Mouse (Mus musculus) heart, embryonic 16.5 days (tissue): ENCODE results near the gene Shisa6. TPM values are rescaled to one million over a fixed set of nuclear protein-coding genes. Genes with fewer than 3 reads are reported as not detected.
"Not testable (repeated sequence)": the region's sequence is repeated elsewhere in the genome, so short reads cannot be mapped to it uniquely, and the experiment has no call there.

ENCODE experiments used
- ATAC-seq: fragments of 200-750 bp; cut with Nextera tagmentation; replicated peaks from 2 replicates; pipeline ENCODE4 v1.8.0; 2017; ENCODE audit warnings: moderate number of reproducible peaks; ENCODE audit not compliant: insufficient read depth, low FRiP score; ENCODE audit errors: extremely low read depth
- H3K27ac ChIP-seq: fragments of 300-500 bp; sonication (generic); 2 replicates; pipeline ENCODE4 v1.5.1; 2014; ENCODE audit warnings: mild to moderate bottlenecking, low read length, control low read depth, moderate library complexity
- H3K27me3 ChIP-seq: fragments of 300-500 bp; sonication (generic); 2 replicates; pipeline ENCODE4 v1.6.1; 2014; ENCODE audit warnings: low read length, mixed read lengths; ENCODE audit not compliant: control insufficient read depth, insufficient read depth
- H3K36me3 ChIP-seq: fragments of 300-500 bp; sonication (generic); 2 replicates; pipeline ENCODE4 v1.6.1; 2014; ENCODE audit not compliant: control insufficient read depth, insufficient read depth
- H3K4me1 ChIP-seq: fragments of 300-500 bp; sonication (generic); 2 replicates; pipeline ENCODE4 v1.6.1; 2014; ENCODE audit warnings: low read length, mixed read lengths; ENCODE audit not compliant: control insufficient read depth, insufficient read depth
- H3K4me2 ChIP-seq: fragments of 300-500 bp; sonication (generic); 2 replicates; pipeline ENCODE4 v1.6.1; 2014; ENCODE audit warnings: low read depth, mild to moderate bottlenecking, control low read depth, low read length
- H3K4me3 ChIP-seq: fragments of 300-500 bp; sonication (generic); 2 replicates; pipeline ENCODE4 v1.5.1; 2014; ENCODE audit warnings: mild to moderate bottlenecking, control low read depth, low read length
- H3K9ac ChIP-seq: fragments of 300-500 bp; sonication (generic); 2 replicates; pipeline ENCODE4 v1.6.1; 2014; ENCODE audit warnings: low read length, control low read depth
- H3K9me3 ChIP-seq: fragments of 300-500 bp; sonication (generic); replicated peaks from 2 replicates; pipeline ENCODE4 v1.6.1; 2016; ENCODE audit warnings: low read length; ENCODE audit not compliant: control insufficient read depth
- WGBS: fragments of 180-500 bp; shearing (Covaris S2); extraction: QIAGEN DNeasy Blood & Tissue Kit; methylation state at CpG from one replicate; pipeline ENCODE4 v1.1.7; 2014; 5-methylcytosine and 5-hydroxymethylcytosine counted together
- polyA plus RNA-seq: library from polyadenylated mRNA; unstranded; fragments of >200 nt; fragmentation: Nextera tagmentation; extraction: Ambion mirVana; gene quantifications from 2 replicates; pipeline ENCODE4 v1.2.1, GENCODE M21; 2015

The Shisa6 gene
- polyA plus RNA-seq, 1 experiment from 2014 or later = 0.35 TPM

DNA sequence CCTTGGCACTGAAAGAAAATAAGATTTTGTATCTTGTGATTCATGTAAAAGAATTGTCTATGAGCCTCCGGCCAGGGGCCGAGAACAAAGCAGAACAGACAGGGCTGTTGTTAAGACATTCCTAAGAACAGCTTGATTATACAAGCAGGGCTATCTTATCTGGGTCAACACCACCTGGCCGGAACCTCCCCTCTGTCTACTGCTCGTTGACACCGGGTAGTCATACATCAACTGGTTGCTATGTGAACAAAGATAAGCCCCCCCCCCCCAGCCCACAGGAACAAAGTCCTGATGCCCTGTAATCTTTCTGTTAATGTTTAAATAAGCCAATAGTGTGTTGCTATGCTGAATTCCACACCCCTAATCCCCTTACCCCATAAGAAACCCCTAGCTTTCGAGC, 117.0 kb downstream of the Shisa6 start:
- not testable (repeated sequence) for H3K27ac ChIP-seq, ATAC-seq, H3K9ac ChIP-seq, H3K27me3 ChIP-seq, H3K4me3 ChIP-seq, H3K36me3 ChIP-seq, H3K9me3 ChIP-seq, H3K4me2 ChIP-seq, H3K4me1 ChIP-seq
- 43% methylated on average over 6 of the region's 6 CpGs for WGBS

DNA sequence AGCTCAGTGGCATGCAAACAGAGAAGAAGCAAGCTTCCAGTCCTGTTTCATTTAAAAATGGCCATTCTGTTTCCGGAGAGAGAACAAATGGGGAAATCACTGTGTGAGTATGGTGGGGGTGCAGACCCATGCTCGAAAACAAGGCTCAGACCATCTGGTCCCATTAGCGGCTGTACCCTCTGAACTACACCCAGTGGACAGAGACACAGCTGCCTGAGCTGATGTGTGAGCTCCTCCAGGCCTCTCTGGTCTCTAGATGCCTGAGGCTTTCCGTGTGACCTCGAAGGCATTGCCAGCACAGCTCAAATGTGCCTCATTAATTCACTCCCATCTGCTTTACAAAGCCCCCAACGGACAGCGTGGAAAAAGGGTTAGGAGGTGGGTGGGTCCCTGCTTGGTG, 125.7 kb downstream of the Shisa6 start:
- no peak for ATAC-seq
- no peaks in the 10 kb centered on the region for H3K36me3 ChIP-seq
- H3K27me3 ChIP-seq = no peaks in the 10 kb centered on the region
- H3K4me2 ChIP-seq = no peak overlapping the region
- 72% methylated on average over 7 of the region's 7 CpGs for WGBS
- H3K4me3 ChIP-seq = no peak overlapping the region
- H3K9me3 ChIP-seq = no peaks in the 10 kb centered on the region
- H3K9ac ChIP-seq = no peak overlapping the region
- H3K4me1 ChIP-seq = no peaks in the 10 kb centered on the region
- no peak overlapping the region for H3K27ac ChIP-seq

DNA sequence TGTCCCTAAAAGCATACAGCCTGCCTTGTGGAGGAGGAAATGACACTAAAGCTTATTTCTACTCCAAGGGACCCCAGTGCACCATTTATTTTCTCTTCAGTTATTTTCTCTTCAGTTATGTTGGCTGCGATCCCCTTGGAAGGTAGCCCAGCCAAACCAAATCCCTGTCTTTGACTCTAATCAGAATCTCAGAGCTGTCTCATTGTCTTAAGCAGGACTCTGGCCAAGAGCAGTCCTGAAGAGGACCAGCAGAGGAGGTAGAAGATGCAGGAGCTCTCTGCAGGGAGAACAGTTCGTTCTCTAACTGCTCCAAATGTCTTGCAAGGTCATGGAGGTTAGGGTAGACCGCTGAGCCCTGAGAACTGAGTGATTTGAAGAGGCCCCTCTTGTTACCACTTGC, 138.2 kb downstream of the Shisa6 start:
- WGBS = 36% methylated on average over 3 of the region's 3 CpGs
- Histone ChIP-seq H3K4me3 (no peak overlapping the region), H3K27me3 (no peaks in the 10 kb centered on the region), H3K4me2 (no peak overlapping the region), H3K4me1 (no peaks in the 10 kb centered on the region), H3K9me3 (no peaks in the 10 kb centered on the region), H3K36me3 (no peaks in the 10 kb centered on the region), H3K9ac (no peak overlapping the region), H3K27ac (no peak overlapping the region)
- no peak; the same call in 1 of the 2 replicates for ATAC-seq

DNA sequence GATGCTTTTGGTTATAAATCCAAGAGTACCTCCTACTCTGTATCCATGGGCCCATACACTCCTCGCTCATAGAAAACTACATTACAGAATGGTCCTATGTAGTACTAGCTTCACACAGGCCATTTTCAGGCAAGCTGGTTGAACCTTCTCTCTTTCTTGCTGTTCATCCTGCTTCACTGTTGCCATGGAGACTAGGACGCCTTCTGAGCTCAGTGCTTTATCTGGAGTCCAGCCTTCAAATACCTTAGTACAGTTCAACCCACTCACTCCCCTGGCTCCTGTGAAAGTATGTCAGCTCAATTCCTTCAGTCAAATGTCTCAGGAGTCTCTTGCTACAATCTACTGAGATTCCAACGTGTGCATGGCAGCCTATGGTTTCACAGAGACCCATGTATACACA, 154.0 kb downstream of the Shisa6 start:
- H3K4me1 ChIP-seq = no peaks in the 10 kb centered on the region
- H3K36me3 ChIP-seq = no peaks in the 10 kb centered on the region
- H3K9me3 ChIP-seq = no peaks in the 10 kb centered on the region
- ATAC-seq = no peak
- no peak overlapping the region for H3K27ac ChIP-seq
- 42% methylated on average over 3 of the region's 3 CpGs for WGBS
- H3K9ac ChIP-seq = no peak overlapping the region
- no peaks in the 10 kb centered on the region for H3K27me3 ChIP-seq
- no peak overlapping the region for H3K4me3 ChIP-seq
- H3K4me2 ChIP-seq = no peak overlapping the region

DNA sequence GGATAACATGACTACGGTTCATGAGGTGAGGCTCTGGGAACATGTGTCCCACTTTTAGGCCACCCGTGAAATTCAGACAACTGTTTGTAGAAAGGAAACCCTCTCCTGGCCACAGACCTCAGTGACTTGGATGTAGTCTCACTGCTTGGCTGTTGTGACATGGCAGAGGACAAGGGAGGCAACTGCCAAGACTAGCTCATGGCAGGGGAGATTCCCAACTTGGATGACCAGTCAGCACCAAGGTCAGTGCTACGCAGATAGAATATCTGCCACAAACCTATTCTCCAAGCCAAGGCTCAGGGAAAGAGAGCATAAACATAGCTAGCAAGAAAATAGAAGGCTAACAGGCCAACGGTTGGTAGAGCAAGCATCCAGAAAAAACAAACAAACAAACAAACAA, 156.0 kb downstream of the Shisa6 start:
- ATAC-seq = no peak
- no peaks in the 10 kb centered on the region for H3K9me3 ChIP-seq
- no peaks in the 10 kb centered on the region for H3K4me1 ChIP-seq
- H3K4me3 ChIP-seq = no peak overlapping the region
- no peak overlapping the region for H3K4me2 ChIP-seq
- no peak overlapping the region for H3K27ac ChIP-seq
- no peak overlapping the region for H3K9ac ChIP-seq
- H3K27me3 ChIP-seq = no peaks in the 10 kb centered on the region
- 78% methylated on average over 4 of the region's 4 CpGs for WGBS
- H3K36me3 ChIP-seq = no peaks in the 10 kb centered on the region

DNA sequence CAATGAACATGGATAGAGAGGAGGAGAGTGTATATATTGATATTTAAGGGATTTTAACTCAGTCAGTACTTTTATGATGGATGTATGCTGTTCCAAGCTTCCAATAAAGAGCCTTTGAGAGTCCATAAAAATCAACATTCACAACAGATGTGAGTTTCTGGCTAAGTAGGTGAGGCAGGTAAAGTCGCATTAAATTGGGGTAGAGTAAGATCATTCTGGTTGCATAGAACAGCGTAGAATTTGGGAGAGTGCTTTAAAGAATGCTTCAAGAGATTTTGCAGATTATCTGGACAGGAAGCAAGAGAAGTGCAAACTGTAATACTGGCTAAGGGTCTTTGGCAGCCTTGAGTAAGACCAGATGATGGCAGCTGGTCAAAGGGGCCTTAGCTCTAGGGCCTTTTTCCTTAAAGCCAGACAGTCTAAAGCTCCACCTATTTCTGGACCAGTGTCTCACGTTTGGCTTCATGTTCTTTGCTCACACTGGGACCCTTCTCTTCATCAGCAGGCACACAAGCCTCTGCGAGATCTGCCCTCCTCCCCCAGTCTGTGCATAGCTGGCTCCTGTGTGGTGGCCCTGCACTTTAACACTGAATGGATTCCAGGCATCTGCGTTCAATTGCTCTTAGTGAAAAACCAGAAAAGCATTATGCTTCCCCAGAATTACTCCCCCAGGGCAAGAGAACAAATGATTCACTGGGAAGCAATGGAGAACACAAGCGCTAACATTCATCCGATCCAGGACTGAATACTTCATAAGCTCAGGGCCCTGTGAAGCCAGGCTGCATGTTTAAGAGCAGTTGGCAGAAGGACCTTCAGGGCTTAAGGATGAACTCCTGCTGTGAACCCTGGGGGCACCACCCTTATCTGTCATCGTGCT, 158.7 kb downstream of the Shisa6 start:
- Histone ChIP-seq H3K4me2 (no peak overlapping the region), H3K4me3 (no peak overlapping the region), H3K27me3 (no peaks in the 10 kb centered on the region), H3K36me3 (no peaks in the 10 kb centered on the region), H3K9me3 (no peaks in the 10 kb centered on the region), H3K27ac (no peak overlapping the region), H3K9ac (no peak overlapping the region), H3K4me1 (no peaks in the 10 kb centered on the region)
- WGBS = 60% methylated on average over 8 of the region's 8 CpGs
- no peak for ATAC-seq

DNA sequence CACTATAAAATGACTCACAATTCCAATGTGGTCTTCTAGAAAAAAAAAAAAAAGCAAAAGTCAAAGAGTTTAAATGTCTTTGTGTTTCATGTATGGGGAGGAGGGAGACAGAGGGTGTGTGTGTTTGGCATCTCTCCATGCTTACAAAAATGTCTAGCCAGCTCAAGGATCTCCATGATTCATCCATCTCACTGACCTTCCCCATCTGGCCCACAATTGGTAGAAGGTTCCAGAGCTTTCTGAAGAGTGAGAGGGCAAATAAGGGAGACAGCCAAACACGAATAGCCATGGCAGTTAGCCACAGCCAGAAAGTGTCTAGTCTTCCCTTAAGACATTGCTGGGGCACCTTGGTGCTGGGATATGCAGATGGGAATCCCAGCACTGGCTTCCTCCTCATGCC, 166.0 kb downstream of the Shisa6 start:
- ATAC-seq = no peak
- H3K27ac ChIP-seq = no peak overlapping the region
- H3K9ac ChIP-seq = no peak overlapping the region
- WGBS = 44% methylated on average over 1 of the region's 1 CpGs
- no peaks in the 10 kb centered on the region for H3K27me3 ChIP-seq
- H3K4me1 ChIP-seq = no peaks in the 10 kb centered on the region
- H3K36me3 ChIP-seq = no peaks in the 10 kb centered on the region
- H3K9me3 ChIP-seq = no peaks in the 10 kb centered on the region
- no peak overlapping the region for H3K4me3 ChIP-seq
- H3K4me2 ChIP-seq = no peak overlapping the region

DNA sequence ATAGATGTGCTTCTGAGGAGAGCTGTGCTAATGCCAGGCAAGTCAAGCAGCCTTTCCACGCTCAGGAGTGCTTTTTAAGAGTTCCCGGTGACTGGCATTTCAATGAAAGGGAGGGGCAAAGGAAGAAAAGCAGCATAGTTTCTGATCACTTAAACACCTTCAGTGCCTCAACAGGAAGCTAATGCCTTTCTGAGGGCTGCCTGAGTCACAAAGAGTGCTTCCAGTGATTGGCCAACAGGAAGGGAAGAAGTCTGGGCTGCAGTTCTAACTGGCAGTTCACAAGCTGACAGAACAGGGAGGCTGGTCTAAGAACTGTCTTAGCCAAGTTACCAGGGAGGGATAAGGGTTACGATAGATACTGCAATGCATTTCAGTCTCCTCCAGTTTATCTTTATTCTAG, 180.9 kb downstream of the Shisa6 start:
- Histone ChIP-seq H3K27ac (no peak overlapping the region), H3K9ac (no peak overlapping the region), H3K4me2 (no peak overlapping the region), H3K4me1 (no peaks in the 10 kb centered on the region), H3K4me3 (no peak overlapping the region), H3K9me3 (no peaks in the 10 kb centered on the region), H3K36me3 (no peaks in the 10 kb centered on the region), H3K27me3 (no peaks in the 10 kb centered on the region; the same call in 1 of the 2 replicates)
- 52% methylated on average over 3 of the region's 3 CpGs for WGBS
- ATAC-seq = no peak

DNA sequence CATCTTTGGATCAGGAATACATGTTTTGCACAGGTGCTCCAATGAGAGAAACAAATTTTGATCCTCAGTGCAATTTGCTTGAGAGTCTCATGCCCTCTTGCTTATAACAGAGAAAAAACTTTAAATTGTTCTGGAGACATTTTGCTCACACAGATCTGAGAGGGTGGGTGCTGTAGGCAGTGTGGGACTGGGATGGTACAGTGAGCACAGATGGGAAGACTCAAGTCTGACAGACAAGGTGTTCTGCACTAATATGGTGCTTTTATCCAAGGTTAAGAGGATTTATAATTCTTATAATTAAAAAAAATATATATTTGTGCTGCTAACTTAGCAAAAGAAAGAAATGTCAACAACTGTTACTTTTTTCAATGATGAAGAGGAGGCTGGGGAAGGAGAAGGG, 189.5 kb downstream of the Shisa6 start:
- Histone ChIP-seq H3K27me3 (no peaks in the 10 kb centered on the region; the same call in 1 of the 2 replicates), H3K9me3 (no peaks in the 10 kb centered on the region), H3K4me2 (no peak overlapping the region), H3K9ac (no peak overlapping the region), H3K27ac (no peak overlapping the region), H3K36me3 (no peaks in the 10 kb centered on the region), H3K4me1 (no peaks in the 10 kb centered on the region), H3K4me3 (no peak overlapping the region)
- no peak for ATAC-seq
